Mouse (Mus musculus): ENCODE data around the gene Abhd13. TPM values are rescaled to one million over a fixed set of nuclear protein-coding genes. Genes with fewer than 3 reads are reported as not detected.

Gene Abhd13
- polyA plus RNA-seq, 1 experiment from 2014 or later = 10.9 TPM

Other genes with a start within 250 kb of the Abhd13 start
- gene Fam155a, start 206.5 kb upstream of the Abhd13 start, polyA plus RNA-seq (2014; fragmentation: Nextera tagmentation; extraction: Ambion mirVana) = 0.16 and 0.41 TPM in 2 replicates
- gene Gm10217, start 113.5 kb upstream of the Abhd13 start, polyA plus RNA-seq (2014; fragmentation: Nextera tagmentation; extraction: Ambion mirVana) = not detected in 2 replicates
- 3.6 and 3.7 TPM in 2 replicates for gene Lig4, start within 50 bp of the Abhd13 start, polyA plus RNA-seq (2014; fragmentation: Nextera tagmentation; extraction: Ambion mirVana)
- 0.25 and 0.30 TPM in 2 replicates for gene Tnfsf13b, start 28.8 kb downstream of the Abhd13 start, polyA plus RNA-seq (2014; fragmentation: Nextera tagmentation; extraction: Ambion mirVana)
- 0.07 and 0.08 TPM in 2 replicates for gene Myo16, start 176.2 kb downstream of the Abhd13 start, polyA plus RNA-seq (2014; fragmentation: Nextera tagmentation; extraction: Ambion mirVana)

Measured in liver, embryonic 11.5 days (tissue).